Mouse (Mus musculus) limb, embryonic 10.5 days (tissue): Measurements from ENCODE around the gene Mapkapk2. TPM values are rescaled to one million over a fixed set of nuclear protein-coding genes. Genes with fewer than 3 reads are reported as not detected.
A peak's percentile ranks its signal among the peaks of the same experiment; 100 is the strongest.

Experiments
- DNase-seq: peaks from one replicate; pipeline ENCODE4 v3.0.0-alpha.2; 2017; ENCODE audit warnings: low spot score
- H3K27ac ChIP-seq: fragments of 300-500 bp; sonication (generic); 2 replicates; pipeline ENCODE4 v1.5.1; 2016; ENCODE audit warnings: mild to moderate bottlenecking
- H3K27me3 ChIP-seq: fragments of 300-500 bp; sonication (generic); 2 replicates; pipeline ENCODE4 v1.6.1; 2016; ENCODE audit warnings: low read depth, mild to moderate bottlenecking; ENCODE audit not compliant: poor library complexity, severe bottlenecking
- H3K36me3 ChIP-seq: fragments of 300-500 bp; sonication (generic); 2 replicates; pipeline ENCODE4 v1.6.1; 2016; ENCODE audit warnings: mild to moderate bottlenecking, moderate library complexity
- H3K4me1 ChIP-seq: fragments of 300-500 bp; sonication (generic); 2 replicates; pipeline ENCODE4 v1.6.1; 2016
- H3K4me3 ChIP-seq: fragments of 300-500 bp; sonication (generic); 2 replicates; pipeline ENCODE4 v1.5.1; 2016; ENCODE audit warnings: mild to moderate bottlenecking, moderate library complexity
- H3K9me3 ChIP-seq: fragments of 300-500 bp; sonication (generic); replicated peaks from 2 replicates; pipeline ENCODE4 v1.6.1; 2016; ENCODE audit warnings: mild to moderate bottlenecking
- WGBS: fragments of 180-500 bp; shearing (Covaris S2); methylation state at CpG from one replicate; pipeline ENCODE4 v1.1.7; 2016; 5-methylcytosine and 5-hydroxymethylcytosine counted together
- polyA plus RNA-seq: library from polyadenylated mRNA; unstranded; fragments of >200 nt; fragmentation: Nextera tagmentation; extraction: Ambion mirVana; gene quantifications from 2 replicates; pipeline ENCODE4 v1.2.1, GENCODE M21; 2016

Gene Mapkapk2
- polyA plus RNA-seq, 1 experiment from 2014 or later, result 46.8 TPM

DNA sequence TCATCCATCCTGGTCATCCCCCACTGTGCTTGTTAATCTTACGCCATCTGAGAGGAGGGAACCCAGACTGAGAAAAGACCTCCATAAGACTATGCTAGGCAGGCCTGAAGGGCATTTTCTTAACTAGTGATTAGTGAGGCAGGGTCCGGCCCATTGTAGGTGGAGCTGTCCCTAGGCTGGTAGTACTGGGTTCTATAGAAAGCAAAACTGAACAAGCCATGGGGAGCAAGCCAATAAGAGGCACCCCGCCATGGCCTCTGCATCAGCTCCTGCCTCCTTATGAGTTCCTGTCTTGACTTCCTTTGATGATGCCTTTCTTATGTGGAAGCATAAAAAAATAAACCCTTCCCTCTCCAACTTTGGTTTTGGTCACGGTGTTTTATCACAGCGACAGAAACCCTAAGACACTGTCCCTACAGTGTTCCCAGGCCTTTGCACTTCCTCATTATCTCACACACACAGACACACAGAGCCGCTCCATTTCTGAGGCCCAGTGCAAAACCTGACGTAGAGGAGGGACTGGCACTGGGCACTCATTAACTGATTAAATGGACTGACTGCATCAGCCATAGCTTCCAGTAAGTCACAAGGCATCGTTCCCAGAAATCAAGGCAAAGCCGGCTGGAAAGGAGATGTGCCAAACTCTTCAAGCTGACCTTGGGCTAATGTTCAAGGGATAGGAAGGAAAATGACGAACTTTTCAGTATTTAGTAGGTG lies 29.5 kb downstream of the Mapkapk2 start:
- H3K4me1 ChIP-seq, result peaks cover 24% of the 10 kb centered on the region
- no peak overlapping the region for H3K4me3 ChIP-seq
- no peaks in the 10 kb centered on the region for H3K27me3 ChIP-seq
- WGBS, result 91% methylated on average over 10 of the region's 10 CpGs
- no peaks in the 10 kb centered on the region for H3K9me3 ChIP-seq
- H3K27ac ChIP-seq, result no peak overlapping the region
- H3K36me3 ChIP-seq, result peaks cover 14% of the 10 kb centered on the region
- no peak for DNase-seq

DNA sequence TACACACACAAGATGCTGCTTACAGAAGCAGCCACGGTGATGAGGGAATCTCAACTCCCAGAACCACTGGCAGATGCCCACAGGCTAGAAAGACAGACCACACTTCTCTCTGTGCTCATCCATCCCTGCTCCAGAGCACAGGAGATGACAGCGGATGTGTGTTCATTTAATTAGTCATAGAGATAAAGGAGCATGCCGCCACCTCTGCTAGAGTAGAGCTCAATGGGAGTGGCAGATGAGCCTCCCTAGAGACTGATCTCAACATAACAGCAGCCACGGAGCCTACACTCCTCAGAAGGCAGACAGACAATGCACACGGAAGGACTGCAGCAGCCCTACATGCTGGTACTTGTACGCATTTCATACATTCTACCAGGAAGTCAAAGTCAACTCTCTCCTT lies 33.4 kb downstream of the Mapkapk2 start:
- Histone ChIP-seq H3K4me3 (no peak overlapping the region), H3K4me1 (peaks cover 33% of the 10 kb centered on the region), H3K27ac (peak overlapping the region; percentile 14; the same call in 1 of the 2 replicates), H3K9me3 (no peaks in the 10 kb centered on the region), H3K36me3 (peaks cover 14% of the 10 kb centered on the region), H3K27me3 (no peaks in the 10 kb centered on the region)
- no peak for DNase-seq
- WGBS, result 80% methylated on average over 6 of the region's 6 CpGs

DNA sequence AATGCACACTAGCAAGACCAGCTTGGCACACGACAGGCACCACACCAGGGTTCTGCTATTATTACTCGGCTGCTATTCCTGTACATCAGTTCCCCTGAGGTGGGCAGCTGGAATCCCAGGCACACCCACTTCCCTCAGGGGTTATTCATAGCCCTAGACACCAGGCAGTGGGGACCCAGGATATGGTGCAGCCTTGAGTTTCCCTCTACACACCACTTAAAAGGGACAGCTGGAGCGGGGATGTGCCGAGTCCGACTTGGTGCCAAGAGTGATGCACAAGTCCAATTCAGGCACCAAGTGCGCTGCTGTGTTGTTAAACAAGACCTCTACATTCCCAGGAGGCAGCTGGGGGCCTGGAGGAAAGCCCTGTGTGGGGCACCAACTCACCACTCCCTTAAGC lies 34.8 kb downstream of the Mapkapk2 start:
- WGBS, result 89% methylated on average over 6 of the region's 6 CpGs
- 0 out of 2 replicates have a peak overlapping the region, but pooled peaks have one; percentile 32 for H3K27ac ChIP-seq
- no peaks in the 10 kb centered on the region for H3K27me3 ChIP-seq

DNA sequence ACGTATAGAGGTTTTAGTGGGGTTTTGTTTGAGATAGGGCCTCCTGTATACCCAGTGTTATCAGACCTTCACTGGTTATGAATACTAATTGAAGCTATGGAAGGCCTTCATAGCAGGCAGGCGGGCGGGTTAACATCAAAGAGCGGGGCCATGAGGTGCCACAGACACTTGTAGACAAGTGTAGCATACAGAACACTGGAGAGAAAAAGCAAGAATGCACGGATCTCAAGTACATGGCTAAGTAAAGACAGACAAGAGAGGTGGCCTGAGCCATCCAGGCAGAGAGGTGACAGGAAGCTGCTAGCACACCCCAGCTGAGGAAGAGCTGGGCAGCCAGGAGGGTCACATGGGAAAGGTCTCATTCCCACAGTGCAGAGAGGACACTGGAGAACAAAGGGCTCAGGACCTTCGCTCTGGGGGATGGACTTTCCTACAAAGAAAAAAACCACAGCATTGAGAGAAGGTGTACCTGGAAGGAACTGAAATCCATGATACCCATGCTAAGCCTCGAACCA lies 35.8 kb downstream of the Mapkapk2 start:
- Histone ChIP-seq H3K27ac (no peak overlapping the region), H3K36me3 (peaks cover 16% of the 10 kb centered on the region), H3K4me1 (peaks cover 43% of the 10 kb centered on the region), H3K27me3 (no peaks in the 10 kb centered on the region), H3K4me3 (no peak overlapping the region), H3K9me3 (no peaks in the 10 kb centered on the region)
- DNase-seq, result no peak
- WGBS, result 85% methylated on average over 7 of the region's 7 CpGs

More for the DNA sequence above, 34.8 kb downstream of the Mapkapk2 start:
- peaks cover 10% of the 10 kb centered on the region for H3K36me3 ChIP-seq
- no peak overlapping the region for H3K4me3 ChIP-seq
- peaks cover 43% of the 10 kb centered on the region for H3K4me1 ChIP-seq
- no peaks in the 10 kb centered on the region for H3K9me3 ChIP-seq
- DNase-seq, result no peak

DNA sequence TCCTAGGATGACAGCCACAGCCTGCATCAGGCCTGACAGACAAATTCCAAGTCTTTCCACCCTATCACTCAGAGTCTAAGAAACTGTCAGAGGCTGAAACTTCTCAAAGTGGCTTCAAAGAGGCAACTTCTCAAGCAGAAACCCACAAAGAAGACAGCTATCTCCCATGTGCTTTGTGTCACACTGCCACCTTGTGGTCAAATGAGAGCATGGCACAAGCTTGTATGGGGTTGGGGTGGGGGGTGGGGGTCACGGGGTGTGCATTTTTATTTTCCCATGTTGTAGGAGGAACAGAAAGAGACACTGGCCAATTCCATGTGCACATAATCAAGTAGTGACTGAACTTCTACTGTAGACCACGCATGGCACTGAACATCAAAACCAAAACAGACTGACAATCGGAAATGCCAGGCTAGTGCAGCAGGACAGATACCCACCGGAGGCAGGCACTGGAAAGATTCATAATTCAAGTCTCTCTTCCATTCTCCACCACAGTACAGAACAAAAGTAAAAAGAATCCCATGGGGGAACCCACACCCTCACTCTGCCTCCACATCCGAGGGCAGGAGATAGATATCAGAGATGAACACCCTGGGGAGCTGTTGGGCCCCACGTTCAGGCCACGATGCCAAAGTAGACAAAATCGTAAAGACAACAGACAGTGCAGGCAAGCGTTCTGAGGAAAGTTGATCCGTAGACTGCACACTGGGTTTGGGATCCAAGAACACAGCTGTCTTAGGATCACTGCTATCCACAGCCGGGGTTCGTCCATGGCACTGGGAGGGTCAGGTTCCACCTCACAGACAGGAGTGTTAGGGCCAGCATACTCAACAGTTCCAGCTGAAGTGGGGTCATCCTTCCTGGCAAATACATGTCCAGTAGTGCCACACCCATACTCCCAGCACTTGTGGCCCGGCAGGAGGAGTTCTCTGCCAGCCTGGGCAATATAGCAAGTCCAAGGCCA lies 37.1 kb downstream of the Mapkapk2 start:
- Histone ChIP-seq H3K4me1 (peaks cover 43% of the 10 kb centered on the region), H3K27ac (peak overlapping the region; percentile 36; the same call in 1 of the 2 replicates)

DNA sequence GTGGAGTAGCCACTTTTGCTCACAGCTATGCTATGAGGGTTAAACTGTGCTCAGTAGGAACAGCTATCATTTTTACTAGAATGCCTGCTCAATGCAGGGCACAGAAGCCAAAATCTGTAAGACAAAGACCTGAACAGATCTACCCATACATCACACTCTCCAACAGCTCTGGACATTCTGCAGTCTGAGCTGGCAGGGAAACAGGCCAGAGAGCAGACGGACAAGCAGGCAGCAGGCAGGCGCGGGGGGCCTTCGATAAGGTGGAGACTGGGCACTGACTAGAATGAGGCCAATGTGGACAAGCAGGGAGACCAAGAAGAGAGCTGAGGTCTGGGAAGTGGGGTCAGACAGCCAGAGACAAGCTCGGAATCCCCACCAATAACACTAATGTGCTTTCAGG lies 37.8 kb downstream of the Mapkapk2 start:
- H3K4me1 ChIP-seq, result peaks cover 43% of the 10 kb centered on the region
- 93% methylated on average over 5 of the region's 5 CpGs for WGBS
- peak overlapping the region; percentile 36; the same call in 1 of the 2 replicates for H3K27ac ChIP-seq
- no peak for DNase-seq
- H3K36me3 ChIP-seq, result peaks cover 35% of the 10 kb centered on the region
- H3K27me3 ChIP-seq, result no peaks in the 10 kb centered on the region
- no peaks in the 10 kb centered on the region for H3K9me3 ChIP-seq
- no peak overlapping the region for H3K4me3 ChIP-seq

More for the DNA sequence above, 37.1 kb downstream of the Mapkapk2 start:
- H3K9me3 ChIP-seq, result no peaks in the 10 kb centered on the region
- DNase-seq, result peak; percentile 62
- no peak overlapping the region for H3K4me3 ChIP-seq
- 78% methylated on average over 13 of the region's 13 CpGs for WGBS
- peaks cover 27% of the 10 kb centered on the region for H3K36me3 ChIP-seq
- H3K27me3 ChIP-seq, result no peaks in the 10 kb centered on the region

DNA sequence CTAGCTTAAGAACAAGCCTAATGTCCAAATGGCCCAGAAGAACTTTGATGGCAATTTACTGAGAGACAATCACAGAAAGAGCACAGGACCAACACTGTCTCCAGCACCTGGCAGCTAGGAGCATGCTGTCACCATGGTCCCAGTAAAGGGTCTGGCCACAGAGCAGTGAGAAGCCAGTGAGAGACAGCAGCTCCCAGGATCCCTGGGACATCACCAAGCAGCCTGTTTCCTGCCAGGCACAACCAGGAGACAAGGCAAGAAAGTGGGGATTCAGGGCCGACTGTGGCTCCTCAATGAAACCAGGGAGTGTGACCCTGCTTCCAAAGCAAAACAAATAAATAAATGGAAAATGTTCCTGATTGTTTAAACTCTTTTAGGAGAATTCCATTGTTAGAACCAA lies 38.2 kb downstream of the Mapkapk2 start:
- DNase-seq, result no peak
- H3K27ac ChIP-seq, result no peak overlapping the region
- peaks cover 39% of the 10 kb centered on the region for H3K36me3 ChIP-seq
- H3K9me3 ChIP-seq, result no peaks in the 10 kb centered on the region
- H3K4me3 ChIP-seq, result no peak overlapping the region
- peaks cover 43% of the 10 kb centered on the region for H3K4me1 ChIP-seq
- WGBS, result 74% methylated on average over 1 of the region's 1 CpGs
- no peaks in the 10 kb centered on the region for H3K27me3 ChIP-seq

DNA sequence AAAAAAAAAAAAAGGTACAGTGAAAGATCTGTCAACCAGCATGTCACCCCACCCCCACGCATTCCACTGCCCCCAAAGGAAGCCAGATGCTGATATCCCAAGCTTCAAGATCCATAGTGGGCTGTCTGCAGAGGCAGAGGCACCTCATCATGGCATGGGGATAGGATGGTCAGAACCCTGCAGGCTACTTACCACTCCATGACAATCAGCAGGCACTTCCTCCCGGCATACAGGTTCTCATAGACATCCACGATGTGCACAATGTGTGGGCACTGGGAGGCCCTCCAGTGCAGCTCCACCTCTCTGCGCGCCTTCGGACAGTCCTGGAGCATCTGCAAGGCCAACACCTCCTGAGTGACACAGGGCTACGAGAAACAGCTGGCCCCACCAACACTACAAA lies 39.2 kb downstream of the Mapkapk2 start:
- Histone ChIP-seq H3K9me3 (no peaks in the 10 kb centered on the region), H3K4me1 (peaks cover 39% of the 10 kb centered on the region), H3K27me3 (no peaks in the 10 kb centered on the region), H3K4me3 (no peak overlapping the region), H3K27ac (no peak overlapping the region; the same call in 1 of the 2 replicates), H3K36me3 (peaks cover 47% of the 10 kb centered on the region)
- 72% methylated on average over 7 of the region's 7 CpGs for WGBS
- no peak for DNase-seq

DNA sequence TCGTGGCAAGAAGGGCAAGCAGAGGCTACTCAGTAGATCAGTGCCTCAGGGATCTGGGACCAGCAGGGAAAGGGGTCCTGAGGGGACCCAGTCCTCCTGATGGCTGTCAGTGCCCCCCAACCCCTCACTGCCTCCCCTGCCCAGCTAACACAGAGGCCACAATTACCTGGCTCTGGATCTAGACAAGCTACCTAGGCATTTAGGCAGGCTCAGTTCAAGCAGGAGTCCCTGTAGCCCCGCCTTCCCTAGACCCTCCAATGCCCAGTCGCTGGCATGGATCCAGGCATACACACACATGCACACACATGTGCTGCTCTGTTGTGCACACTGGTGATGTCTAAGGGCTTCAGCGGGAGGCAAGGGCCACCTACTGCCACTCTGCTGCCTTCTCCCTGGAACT lies 43.4 kb downstream of the Mapkapk2 start:
- Histone ChIP-seq H3K4me3 (no peak overlapping the region), H3K36me3 (peaks cover 63% of the 10 kb centered on the region), H3K4me1 (peaks cover 16% of the 10 kb centered on the region), H3K9me3 (no peaks in the 10 kb centered on the region), H3K27ac (no peak overlapping the region), H3K27me3 (no peaks in the 10 kb centered on the region)
- DNase-seq, result no peak
- WGBS, result 89% methylated on average over 4 of the region's 4 CpGs

DNA sequence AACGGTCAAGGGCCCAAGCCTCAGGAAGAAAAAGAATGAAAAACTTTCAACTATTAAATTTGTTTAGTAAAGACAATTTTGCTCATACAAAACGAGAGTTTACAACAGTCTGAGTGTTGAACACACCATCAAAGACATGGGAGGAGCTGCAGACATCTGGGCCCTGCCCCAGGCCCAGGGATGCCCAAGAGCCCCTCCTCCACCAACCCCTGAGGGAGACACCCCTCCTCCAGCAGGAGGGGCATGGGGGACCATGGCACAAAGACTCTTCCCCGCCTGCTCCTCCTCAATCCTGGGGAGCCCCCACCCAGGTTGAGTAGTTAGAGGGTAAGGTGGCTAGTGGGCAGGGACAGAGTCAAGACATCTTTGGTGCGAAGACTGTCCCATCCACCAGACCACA lies 44.0 kb downstream of the Mapkapk2 start:
- Histone ChIP-seq H3K9me3 (no peaks in the 10 kb centered on the region), H3K4me1 (peaks cover 10% of the 10 kb centered on the region; the same call in 1 of the 2 replicates), H3K36me3 (peaks cover 63% of the 10 kb centered on the region), H3K4me3 (no peak overlapping the region), H3K27ac (0 out of 2 replicates have a peak overlapping the region, but pooled peaks have one; percentile 19), H3K27me3 (no peaks in the 10 kb centered on the region)
- WGBS, result 59% methylated on average over 4 of the region's 4 CpGs
- no peak for DNase-seq

DNA sequence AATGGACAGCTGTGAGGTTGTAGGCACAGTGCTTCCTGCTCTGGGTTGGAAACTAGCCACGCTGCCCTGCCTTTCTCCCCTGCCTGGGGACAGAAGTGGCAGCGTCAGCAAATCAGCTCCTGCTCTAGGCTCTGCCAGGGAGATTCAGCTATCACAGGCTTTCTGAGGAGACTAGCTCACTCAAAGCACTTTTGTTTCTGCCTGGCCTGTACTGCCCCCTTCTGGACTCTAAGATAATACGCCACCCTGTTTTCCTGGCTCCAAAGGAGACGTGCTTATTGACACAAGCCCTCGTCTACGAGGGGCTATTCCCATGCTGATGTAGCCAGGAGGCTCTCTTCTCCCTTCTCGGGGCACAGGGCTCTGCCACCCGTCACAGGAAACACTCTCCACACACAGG lies 44.4 kb downstream of the Mapkapk2 start:
- Histone ChIP-seq H3K9me3 (no peaks in the 10 kb centered on the region), H3K27ac (peak overlapping the region; percentile 42; the same call in 1 of the 2 replicates), H3K4me1 (0 out of 2 replicates have a peak, but pooled peaks cover 6% of the 10 kb centered on the region), H3K4me3 (no peak overlapping the region), H3K36me3 (peaks cover 62% of the 10 kb centered on the region), H3K27me3 (no peaks in the 10 kb centered on the region)
- WGBS, result 10% methylated on average over 8 of the region's 8 CpGs
- peak; percentile 71 for DNase-seq

DNA sequence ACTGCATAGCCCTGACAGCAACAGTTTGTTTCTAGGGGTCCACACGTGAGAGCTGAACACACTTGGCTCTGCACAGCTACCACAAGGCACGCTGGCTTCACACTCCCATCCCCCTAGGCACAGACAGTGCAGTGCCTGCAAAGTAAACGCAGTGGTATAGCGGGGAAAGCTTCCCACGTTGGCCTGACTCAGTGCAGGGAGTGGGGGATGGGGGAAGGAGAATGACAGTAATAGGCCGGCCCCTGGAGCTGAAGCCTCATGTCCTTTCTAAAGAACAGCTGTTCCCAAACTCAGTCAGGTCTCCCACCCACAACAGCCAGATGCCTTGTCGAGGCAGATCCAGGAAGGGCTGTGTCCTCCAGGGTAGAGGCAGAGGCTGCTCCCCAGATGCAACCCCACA lies 46.6 kb downstream of the Mapkapk2 start:
- Histone ChIP-seq H3K27me3 (no peaks in the 10 kb centered on the region), H3K4me3 (no peak overlapping the region), H3K4me1 (0 out of 2 replicates have a peak, but pooled peaks cover 6% of the 10 kb centered on the region), H3K36me3 (peaks cover 40% of the 10 kb centered on the region), H3K27ac (no peak overlapping the region), H3K9me3 (no peaks in the 10 kb centered on the region)
- DNase-seq, result no peak
- WGBS, result 43% methylated on average over 7 of the region's 7 CpGs
